Mouse (Mus musculus): ENCODE measurements around the gene Tardbp. TPM values are rescaled to one million over a fixed set of nuclear protein-coding genes. Genes with fewer than 3 reads are reported as not detected.

Gene Tardbp
- 214 TPM for polyA plus RNA-seq (2015; fragmentation: Illumina TruSeq; extraction: RNeasy Lipid Tissue Mini Kit (QIAGEN cat#74804); ENCODE audit: low read depth, low replicate concordance)

DNA sequence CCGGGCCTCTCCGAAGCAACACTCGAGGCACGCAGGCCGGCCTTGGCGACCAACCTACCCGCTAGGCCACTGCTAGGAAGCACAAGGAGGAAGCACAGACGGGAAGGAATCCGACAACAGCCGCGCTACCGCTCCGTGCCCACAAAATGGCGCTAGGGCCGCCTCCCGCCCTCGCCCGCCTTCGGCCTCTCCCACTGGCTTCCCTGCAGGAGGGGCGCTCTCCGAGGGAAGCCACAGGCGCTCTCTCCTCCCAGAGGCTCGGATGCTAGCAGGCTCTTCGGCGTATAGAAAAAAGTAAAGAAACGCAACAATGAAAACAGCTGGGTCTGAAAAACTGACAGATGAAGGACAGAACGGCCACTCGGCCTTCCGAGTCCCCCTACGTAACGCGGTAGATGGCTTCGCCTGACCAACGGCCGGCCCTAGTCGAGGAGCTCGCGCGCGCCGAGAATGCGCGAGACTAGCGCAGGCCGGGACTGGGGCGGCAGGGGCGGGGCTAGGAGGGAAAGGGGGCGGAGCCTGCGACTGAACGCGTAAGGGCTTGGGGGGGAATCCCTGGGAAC, at the start of gene Tardbp:
Tardbp (minus strand) TSS at position 397 of the 563 bp plus-strand sequence.

DNA sequence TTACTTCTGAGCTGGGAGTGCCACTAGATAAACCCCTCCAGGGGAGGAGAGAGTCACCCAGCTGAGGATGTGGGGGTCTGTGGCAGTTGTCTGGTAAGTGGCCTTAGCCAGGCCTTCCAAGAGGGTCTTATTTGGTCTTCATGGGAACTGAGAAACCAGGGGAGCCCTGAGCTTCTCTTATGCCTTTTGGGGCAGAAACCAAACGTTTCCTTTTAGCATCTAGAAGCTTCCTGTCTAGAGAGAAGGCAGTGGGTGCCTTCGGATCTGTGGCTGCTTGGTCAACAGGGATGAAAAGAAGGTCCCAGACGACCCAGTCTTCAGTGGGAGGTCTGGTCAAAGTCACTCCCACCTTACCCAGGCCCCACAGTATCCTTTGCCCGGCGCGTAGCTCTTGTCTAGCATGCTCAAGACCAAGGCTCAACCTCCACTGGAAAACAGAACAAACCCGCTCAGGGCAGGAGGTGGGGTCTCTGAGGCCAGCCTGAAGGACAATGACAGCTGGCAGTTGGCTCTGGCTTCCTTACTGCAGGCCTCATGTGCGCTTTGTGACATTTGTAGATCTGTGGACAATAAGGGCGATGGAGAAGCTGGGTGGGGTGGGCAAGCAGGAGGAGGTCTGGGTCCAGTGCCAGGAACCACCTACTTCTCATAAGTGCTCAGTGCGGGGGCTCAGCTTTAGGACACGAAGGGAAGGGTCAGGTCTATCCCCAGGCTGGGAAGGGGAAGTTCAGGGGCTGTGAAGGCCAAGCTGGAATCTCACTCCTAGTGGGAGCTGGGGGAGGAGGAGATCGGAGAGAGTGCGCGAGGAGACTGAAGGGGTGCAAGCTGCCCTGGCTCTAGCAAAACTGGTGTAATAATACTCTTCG, 16.7 kb upstream of the Tardbp start, which contains the start of gene Gm572:
Gm572 (plus strand) TSS at position 27 of the 866 bp plus-strand sequence.

DNA sequence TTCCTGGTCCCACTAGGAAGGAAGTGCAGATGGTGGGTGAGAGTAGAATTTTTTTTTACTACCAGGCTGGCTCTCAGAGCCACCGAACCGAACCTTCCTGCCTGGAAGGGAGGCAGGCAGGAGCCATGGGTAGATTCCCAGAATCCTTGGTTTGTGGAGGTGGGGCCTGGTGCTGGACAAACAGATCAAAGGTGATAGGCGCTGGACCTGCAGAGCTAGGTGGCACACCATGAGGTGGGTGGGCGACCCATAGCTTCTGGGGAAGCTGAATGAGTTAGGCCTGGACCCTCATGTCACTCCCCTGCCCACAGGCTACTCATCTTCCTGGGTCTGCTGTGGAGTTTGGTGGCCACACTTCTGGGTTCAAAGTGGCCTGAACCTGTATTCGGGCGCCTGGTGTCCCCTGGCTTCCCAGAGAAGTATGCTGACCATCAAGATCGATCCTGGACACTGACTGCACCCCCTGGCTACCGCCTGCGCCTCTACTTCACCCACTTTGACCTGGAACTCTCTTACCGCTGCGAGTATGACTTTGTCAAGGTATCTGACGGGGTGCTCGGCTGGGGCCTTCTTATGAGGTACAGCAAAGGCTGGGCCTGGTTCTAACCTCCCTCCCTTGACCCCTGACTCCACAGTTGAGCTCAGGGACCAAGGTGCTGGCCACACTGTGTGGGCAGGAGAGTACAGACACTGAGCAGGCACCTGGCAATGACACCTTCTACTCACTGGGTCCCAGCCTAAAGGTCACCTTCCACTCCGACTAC, 24.3 kb downstream of the Tardbp start, which contains the start of gene Masp2:
Masp2 (plus strand) TSS at position 198 of the 764 bp plus-strand sequence.

DNA sequence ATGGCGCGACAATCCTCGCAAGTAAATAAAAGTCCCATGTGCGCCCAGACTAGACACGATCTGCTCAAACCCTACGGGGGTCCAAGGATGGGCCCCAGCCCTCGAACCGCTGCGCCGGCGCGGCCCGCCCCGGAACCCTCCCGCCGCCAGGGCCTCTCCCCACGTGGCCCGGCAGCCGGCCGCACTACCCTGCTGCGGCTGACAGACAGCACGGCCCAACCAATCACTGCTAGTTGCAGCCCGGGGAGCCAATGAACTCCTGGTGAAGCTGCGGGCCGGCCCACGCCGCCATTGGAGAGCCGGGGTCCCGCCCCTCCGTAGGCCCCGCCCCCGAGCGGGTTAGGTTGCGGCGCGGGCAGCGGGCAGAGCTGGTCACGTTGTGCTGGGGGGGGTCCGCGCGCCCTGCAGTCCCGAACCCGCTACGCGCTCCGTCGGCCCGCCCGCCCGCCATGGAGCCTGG, 35.6 kb downstream of the Tardbp start, which contains the start of gene Srm:
Srm (plus strand) TSS at position 333 of the 460 bp plus-strand sequence.

Other genes starting within 250 kb of the Tardbp start
- 7.9 TPM for gene Ubiad1, start 182.2 kb downstream of the Tardbp start, polyA plus RNA-seq (2015; fragmentation: Illumina TruSeq; extraction: RNeasy Lipid Tissue Mini Kit (QIAGEN cat#74804); ENCODE audit: low read depth, low replicate concordance)
- 36.0 TPM for gene Mtor, start 178.4 kb downstream of the Tardbp start, polyA plus RNA-seq (2015; fragmentation: Illumina TruSeq; extraction: RNeasy Lipid Tissue Mini Kit (QIAGEN cat#74804); ENCODE audit: low read depth, low replicate concordance)
- 0.40 TPM for gene Angptl7, start 126.6 kb downstream of the Tardbp start, polyA plus RNA-seq (2015; fragmentation: Illumina TruSeq; extraction: RNeasy Lipid Tissue Mini Kit (QIAGEN cat#74804); ENCODE audit: low read depth, low replicate concordance)
- 41.6 TPM for gene Exosc10, start 68.6 kb downstream of the Tardbp start, polyA plus RNA-seq (2015; fragmentation: Illumina TruSeq; extraction: RNeasy Lipid Tissue Mini Kit (QIAGEN cat#74804); ENCODE audit: low read depth, low replicate concordance)
- gene Srm, start 35.5 kb downstream of the Tardbp start, polyA plus RNA-seq (2015; fragmentation: Illumina TruSeq; extraction: RNeasy Lipid Tissue Mini Kit (QIAGEN cat#74804); ENCODE audit: low read depth, low replicate concordance), result 71.7 TPM
- 0.73 TPM for gene Masp2, start 24.5 kb downstream of the Tardbp start, polyA plus RNA-seq (2015; fragmentation: Illumina TruSeq; extraction: RNeasy Lipid Tissue Mini Kit (QIAGEN cat#74804); ENCODE audit: low read depth, low replicate concordance)
- gene Gm572, start 16.3 kb upstream of the Tardbp start, polyA plus RNA-seq (2015; fragmentation: Illumina TruSeq; extraction: RNeasy Lipid Tissue Mini Kit (QIAGEN cat#74804); ENCODE audit: low read depth, low replicate concordance), result not detected
- gene Casz1, start 177.4 kb upstream of the Tardbp start, polyA plus RNA-seq (2015; fragmentation: Illumina TruSeq; extraction: RNeasy Lipid Tissue Mini Kit (QIAGEN cat#74804); ENCODE audit: low read depth, low replicate concordance), result 0.89 TPM